Mouse (Mus musculus) embryonic facial prominence, embryonic 14.5 days (tissue): ENCODE results near the gene Ube2c. TPM values are rescaled to one million over a fixed set of nuclear protein-coding genes. Genes with fewer than 3 reads are reported as not detected.
"Not testable (repeated sequence)": the region's sequence is repeated elsewhere in the genome, so short reads cannot be mapped to it uniquely, and the experiment has no call there.

Source experiments
- ATAC-seq: fragments of 200-750 bp; cut with Nextera tagmentation; 2 replicates; pipeline ENCODE4 v1.8.0; 2017; ENCODE audit warnings: low read depth, moderate number of reproducible peaks, moderate TSS enrichment
- DNase-seq: peaks from one replicate; pipeline ENCODE4 v3.0.0-alpha.2; 2015; ENCODE audit warnings: low spot score
- H3K27ac ChIP-seq: fragments of 300-500 bp; sonication (generic); replicated peaks from 2 replicates; pipeline ENCODE4 v1.5.1; 2014; ENCODE audit warnings: low read depth, mild to moderate bottlenecking, low read length, moderate library complexity
- H3K27me3 ChIP-seq: fragments of 300-500 bp; sonication (generic); replicated peaks from 2 replicates; pipeline ENCODE4 v1.6.1; 2014; ENCODE audit warnings: low read length; ENCODE audit not compliant: control insufficient read depth, insufficient read depth
- H3K36me3 ChIP-seq: fragments of 300-500 bp; sonication (generic); 2 replicates; pipeline ENCODE4 v1.6.1; 2014; ENCODE audit warnings: low read length, mixed read lengths; ENCODE audit not compliant: control insufficient read depth, insufficient read depth
- H3K4me1 ChIP-seq: fragments of 300-500 bp; sonication (generic); 2 replicates; pipeline ENCODE4 v1.6.1; 2014; ENCODE audit warnings: antibody characterized with exemption, low read length; ENCODE audit not compliant: control insufficient read depth, insufficient read depth
- H3K4me2 ChIP-seq: fragments of 300-500 bp; sonication (generic); 2 replicates; pipeline ENCODE4 v1.6.1; 2014; ENCODE audit warnings: low read depth, mild to moderate bottlenecking, low read length, moderate library complexity, mixed read lengths
- H3K4me3 ChIP-seq: fragments of 300-500 bp; sonication (generic); 2 replicates; pipeline ENCODE4 v1.5.1; 2014; ENCODE audit warnings: low read depth, mild to moderate bottlenecking, low read length
- H3K9ac ChIP-seq: fragments of 300-500 bp; sonication (generic); 2 replicates; pipeline ENCODE4 v1.6.1; 2014; ENCODE audit warnings: low read depth, mild to moderate bottlenecking, low read length, moderate library complexity, mixed read lengths
- H3K9me3 ChIP-seq: fragments of 300-500 bp; sonication (generic); 2 replicates; pipeline ENCODE4 v1.6.1; 2016; ENCODE audit warnings: low read length; ENCODE audit not compliant: control insufficient read depth
- WGBS: fragments of 180-500 bp; shearing (Covaris S2); extraction: QIAGEN DNeasy Blood & Tissue Kit; methylation state at CpG from one replicate; pipeline ENCODE4 v1.1.7; 2014; 5-methylcytosine and 5-hydroxymethylcytosine counted together
- polyA plus RNA-seq: library from polyadenylated mRNA; unstranded; fragments of >200 nt; fragmentation: Nextera tagmentation; extraction: Ambion mirVana; gene quantifications from 2 replicates; pipeline ENCODE4 v1.2.1, GENCODE M21; 2014

The Ube2c gene
- polyA plus RNA-seq, 1 experiment from 2014 or later = 229 TPM

DNA sequence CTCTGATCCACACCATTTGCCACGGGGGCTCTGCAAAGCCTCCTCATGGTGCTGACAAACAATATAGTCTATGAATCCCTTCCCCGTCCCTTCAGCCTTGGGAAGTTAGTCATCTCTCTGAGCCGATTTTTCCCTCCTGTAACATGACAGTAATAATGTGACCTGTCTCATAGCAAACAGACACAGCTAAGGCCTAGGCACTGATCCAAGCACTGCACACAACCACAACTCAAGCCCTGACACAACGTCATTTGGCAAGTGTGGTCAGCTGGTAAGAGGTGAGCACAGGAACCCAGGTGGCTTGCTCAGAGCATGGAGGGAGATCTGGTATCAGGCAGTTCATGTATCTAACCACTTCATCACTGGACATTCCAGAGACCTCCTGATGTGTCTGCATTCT is 26.2 kb downstream of the Ube2c start:
- no peak overlapping the region for H3K27ac ChIP-seq
- H3K4me2 ChIP-seq = no peak overlapping the region
- H3K9ac ChIP-seq = no peak overlapping the region
- ATAC-seq = no peak
- H3K36me3 ChIP-seq = peaks cover 94% of the 10 kb centered on the region
- WGBS = 79% methylated on average over 4 of the region's 4 CpGs
- H3K9me3 ChIP-seq = no peaks in the 10 kb centered on the region
- H3K4me1 ChIP-seq = no peaks in the 10 kb centered on the region
- no peak for DNase-seq
- H3K4me3 ChIP-seq = no peak overlapping the region
- no peaks in the 10 kb centered on the region for H3K27me3 ChIP-seq

DNA sequence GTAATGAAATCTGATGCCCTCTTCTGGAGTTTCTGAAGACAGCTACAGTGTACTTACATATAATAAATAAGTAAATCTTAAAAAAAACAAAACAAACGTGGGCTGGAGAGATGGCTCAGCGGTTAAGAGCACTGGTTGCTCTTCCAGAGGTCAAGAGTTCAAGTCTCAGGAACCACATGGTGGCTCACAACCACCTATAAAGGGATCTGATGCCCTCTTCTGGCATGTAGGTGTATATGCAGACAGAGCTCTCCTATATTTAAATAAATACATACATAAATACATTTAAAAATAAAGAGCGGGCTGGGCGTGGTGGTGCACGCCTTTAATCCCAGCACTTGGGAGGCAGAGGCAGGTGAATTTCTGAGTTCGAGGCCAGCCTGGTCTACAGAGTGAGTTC is 28.9 kb downstream of the Ube2c start:
- H3K9ac ChIP-seq, H3K4me1 ChIP-seq, ATAC-seq, H3K27ac ChIP-seq, H3K27me3 ChIP-seq, H3K9me3 ChIP-seq, DNase-seq, H3K4me2 ChIP-seq, H3K4me3 ChIP-seq: not testable (repeated sequence)
- peaks cover 74% of the 10 kb centered on the region for H3K36me3 ChIP-seq
- WGBS = 79% methylated on average over 6 of the region's 6 CpGs

DNA sequence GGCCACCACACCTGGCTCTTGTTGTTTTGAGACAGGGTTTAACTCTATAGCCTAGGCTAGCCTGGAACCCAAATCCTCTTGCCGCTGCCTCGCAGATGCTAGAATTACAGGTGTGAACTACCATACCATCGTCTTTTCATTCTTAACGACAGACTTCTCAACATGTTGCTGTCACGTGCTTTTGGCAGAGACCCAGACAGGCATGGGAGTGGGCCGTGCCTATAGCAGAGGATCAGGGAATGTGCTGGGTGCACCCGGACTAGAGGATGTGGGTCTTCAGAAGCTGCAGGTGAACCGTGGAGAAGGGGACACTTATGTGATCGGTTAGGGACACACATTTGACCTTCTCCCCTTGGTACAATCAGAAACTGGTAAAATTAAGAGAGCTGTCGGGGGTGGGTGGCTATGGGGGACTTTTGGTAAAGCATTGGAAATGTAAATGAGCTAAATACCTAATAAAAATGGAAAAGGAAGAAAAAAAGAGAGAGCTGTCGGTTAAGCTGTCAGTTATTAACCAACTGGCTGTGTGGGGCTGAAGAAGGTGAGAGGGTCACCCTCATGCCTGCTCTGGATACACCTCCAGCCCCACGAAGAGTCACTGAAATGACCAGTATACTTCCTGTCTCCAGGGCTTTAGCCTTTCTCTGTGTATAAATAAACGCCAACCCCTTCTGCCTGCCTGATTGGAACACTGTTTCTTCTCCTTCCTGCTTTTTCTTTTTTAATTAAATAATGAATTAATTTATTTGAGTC is 30.7 kb downstream of the Ube2c start:
- peaks cover 5% of the 10 kb centered on the region; the same call in 1 of the 2 replicates for H3K4me1 ChIP-seq
- WGBS = 91% methylated on average over 13 of the region's 13 CpGs
- no peaks in the 10 kb centered on the region for H3K9me3 ChIP-seq
- no peak overlapping the region for H3K9ac ChIP-seq
- no peak overlapping the region for H3K4me2 ChIP-seq
- H3K27ac ChIP-seq = no peak overlapping the region
- DNase-seq = no peak
- no peaks in the 10 kb centered on the region for H3K27me3 ChIP-seq
- no peak for ATAC-seq
- H3K4me3 ChIP-seq = no peak overlapping the region
- peaks cover 58% of the 10 kb centered on the region for H3K36me3 ChIP-seq

DNA sequence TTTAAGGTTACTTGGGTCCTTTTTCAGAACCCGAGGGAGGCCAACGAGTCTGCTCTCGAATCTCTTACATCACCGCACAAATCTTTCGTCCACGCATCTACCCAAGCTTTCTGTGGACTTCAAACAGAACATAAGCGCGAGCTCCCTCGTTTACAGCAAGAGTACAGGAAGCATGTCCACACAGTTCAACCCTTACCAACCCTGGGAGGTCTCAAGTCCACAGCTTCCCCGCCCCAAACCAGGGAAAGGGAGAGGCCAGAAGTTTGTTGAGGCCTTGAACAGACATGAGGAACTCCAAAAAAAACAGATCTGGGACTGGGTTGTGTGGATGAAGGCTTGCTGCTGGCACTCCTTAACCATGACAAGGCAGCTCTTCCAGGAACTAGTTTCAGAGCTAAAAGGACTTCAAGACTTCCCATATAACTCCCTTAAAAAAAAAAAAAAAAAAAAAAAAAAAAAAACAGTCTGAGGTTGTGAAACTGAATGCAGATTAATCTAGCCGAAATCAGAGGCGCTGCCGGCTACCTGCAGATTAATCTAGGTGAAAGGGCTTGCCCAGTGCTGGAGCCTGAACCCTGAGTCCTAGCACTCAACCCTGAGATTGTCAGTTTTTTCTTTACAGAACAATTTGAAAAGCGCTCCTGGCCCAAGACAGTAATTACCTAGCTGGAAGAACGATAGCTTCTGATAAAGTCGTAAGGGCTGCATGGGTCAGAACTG is 33.7 kb downstream of the Ube2c start:
- Histone ChIP-seq H3K9ac (peak overlapping the region; percentile 83; the same call in 1 of the 2 replicates), H3K4me1 (peaks cover 13% of the 10 kb centered on the region; the same call in 1 of the 2 replicates), H3K4me3 (peak overlapping the region; percentile 76), H3K36me3 (peaks cover 32% of the 10 kb centered on the region), H3K27ac (no peak overlapping the region), H3K27me3 (no peaks in the 10 kb centered on the region), H3K9me3 (no peaks in the 10 kb centered on the region), H3K4me2 (peak overlapping the region; percentile 70)
- 90% methylated on average over 16 of the region's 16 CpGs for WGBS
- DNase-seq = no peak
- ATAC-seq = no peak

DNA sequence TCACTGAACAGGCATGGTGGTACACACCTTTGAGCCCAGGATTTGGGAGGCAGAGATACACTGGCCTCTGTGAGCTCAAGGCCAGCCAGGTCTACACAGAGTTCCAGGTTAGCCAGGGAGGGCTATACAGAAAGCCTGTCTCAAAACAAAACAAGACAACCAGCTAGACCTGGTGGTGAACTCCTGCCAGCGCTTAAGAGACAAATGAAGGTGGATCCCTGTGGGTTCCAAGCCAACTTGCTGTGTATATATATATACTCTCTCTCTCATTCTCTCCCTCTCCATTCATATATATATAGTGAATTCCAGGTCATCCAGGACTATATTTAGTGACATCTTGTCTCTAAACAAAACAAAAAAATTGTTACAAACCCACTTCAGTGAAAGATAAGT is 34.2 kb downstream of the Ube2c start:
- Histone ChIP-seq H3K4me2 (peak overlapping the region; percentile 70), H3K4me1 (peaks cover 13% of the 10 kb centered on the region; the same call in 1 of the 2 replicates), H3K9me3 (no peaks in the 10 kb centered on the region), H3K27ac (no peak overlapping the region), H3K9ac (peak overlapping the region; percentile 83), H3K27me3 (no peaks in the 10 kb centered on the region), H3K36me3 (peaks cover 30% of the 10 kb centered on the region), H3K4me3 (peak overlapping the region; percentile 76)
- DNase-seq = no peak
- ATAC-seq = no peak
- WGBS = 44% methylated on average over 1 of the region's 1 CpGs

DNA sequence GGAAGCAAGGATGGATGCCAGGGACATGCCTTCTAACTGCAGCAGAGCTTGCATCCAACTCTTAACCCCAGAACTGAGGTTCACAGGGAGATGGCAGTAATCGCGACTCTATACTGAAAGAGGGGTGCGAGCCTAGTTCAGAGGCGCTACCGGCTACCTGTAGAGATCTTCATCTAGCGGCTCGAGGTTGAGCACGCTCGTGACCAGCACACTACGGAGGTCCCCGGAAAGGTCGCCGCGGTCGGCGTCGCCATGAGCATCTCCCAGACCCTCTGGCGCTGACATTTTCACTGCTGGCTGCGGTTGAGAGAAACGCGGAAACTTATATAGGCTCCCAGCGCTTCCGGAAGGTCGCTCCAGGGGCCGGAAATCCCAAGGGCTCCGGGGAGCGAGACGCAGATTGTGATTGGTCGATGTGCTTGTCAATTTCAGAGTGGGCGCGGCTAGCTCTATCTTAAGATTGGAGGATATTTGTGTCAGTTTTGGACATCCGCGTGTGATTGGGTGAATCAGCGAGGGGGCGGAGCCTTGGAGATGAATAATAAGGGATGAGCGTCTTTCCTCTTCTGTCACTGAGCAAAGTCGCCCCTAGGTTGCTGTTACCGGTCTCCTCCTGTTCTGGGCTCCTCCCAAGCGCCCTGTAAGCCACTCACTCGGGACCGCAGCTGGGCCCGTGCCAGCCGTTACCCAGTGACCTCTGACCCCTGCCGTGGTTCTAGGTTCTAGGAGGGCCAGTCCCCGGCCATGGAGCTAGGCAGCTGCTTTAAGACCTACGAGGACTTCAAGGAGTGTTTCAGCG is 35.0 kb downstream of the Ube2c start, which contains the start of the genes Acot8 and Zswim3:
Acot8 (minus strand) TSS at position 350 of the 799 bp plus-strand sequence.
Zswim3 (plus strand) TSS at position 566 of the 799 bp plus-strand sequence.
- Histone ChIP-seq H3K9me3 (no peaks in the 10 kb centered on the region), H3K36me3 (peaks cover 24% of the 10 kb centered on the region), H3K4me3 (peak within 1 kb of the TSS; percentile 76), H3K4me2 (peak within 1 kb of the TSS; percentile 82), H3K9ac (peak within 1 kb of the TSS; percentile 83), H3K27ac (peak within 1 kb of the TSS; percentile 84), H3K4me1 (peaks cover 13% of the 10 kb centered on the region; the same call in 1 of the 2 replicates), H3K27me3 (no peaks in the 10 kb centered on the region)
- ATAC-seq (peak; percentile 96), DNase-seq (peak; percentile 98)
- 0% methylated on average over 42 of the region's 47 CpGs for WGBS

DNA sequence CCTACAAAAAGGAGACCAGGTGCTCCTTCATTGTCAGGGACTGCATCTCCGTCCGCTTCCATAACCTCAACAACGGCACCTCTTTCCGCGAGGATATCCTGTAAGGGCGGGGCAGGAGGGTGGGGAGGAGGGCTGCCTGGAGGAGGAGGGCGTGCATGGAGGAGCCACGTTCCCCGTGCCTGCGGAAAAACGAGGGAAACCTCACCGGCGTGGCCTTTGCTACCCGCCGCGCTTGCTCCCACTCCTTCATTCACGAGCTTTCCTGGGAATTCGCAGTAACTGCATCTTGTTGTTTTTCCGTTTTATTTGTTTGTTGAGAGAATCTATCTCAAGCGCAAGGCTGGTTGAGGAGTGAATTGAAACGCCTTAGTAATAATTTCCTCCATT is 35.6 kb downstream of the Ube2c start:
- Histone ChIP-seq H3K36me3 (peaks cover 18% of the 10 kb centered on the region; the same call in 1 of the 2 replicates), H3K4me2 (peak overlapping the region; percentile 82), H3K9ac (peak overlapping the region; percentile 78), H3K27ac (peak overlapping the region; percentile 64; the same call in 1 of the 2 replicates), H3K4me1 (peaks cover 13% of the 10 kb centered on the region; the same call in 1 of the 2 replicates), H3K4me3 (peak overlapping the region; percentile 76), H3K27me3 (no peaks in the 10 kb centered on the region), H3K9me3 (no peaks in the 10 kb centered on the region)
- WGBS = 3% methylated on average over 14 of the region's 21 CpGs
- peak; percentile 44 for ATAC-seq
- DNase-seq = no peak

DNA sequence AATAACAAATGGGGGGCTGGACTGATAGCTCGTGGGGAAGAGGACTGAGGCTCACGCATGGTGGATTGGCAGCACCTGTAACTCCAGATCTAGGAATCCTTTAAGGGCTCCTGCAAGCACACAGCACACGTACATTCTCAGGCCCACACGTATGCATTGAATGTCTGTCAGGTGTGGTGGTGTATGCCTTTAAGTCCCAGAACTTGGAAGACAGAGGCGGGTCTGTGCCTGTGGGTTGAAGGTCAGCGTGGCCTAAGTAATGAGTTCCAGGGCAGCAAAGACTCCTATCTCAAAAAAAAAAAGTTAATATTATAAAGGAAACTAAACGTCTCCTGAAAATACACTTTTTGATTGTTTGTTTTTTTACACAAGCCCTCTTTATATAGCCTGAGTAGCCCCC is 36.9 kb downstream of the Ube2c start:
- ATAC-seq (no peak), DNase-seq (no peak)
- H3K36me3 ChIP-seq = 0 out of 2 replicates have a peak, but pooled peaks cover 6% of the 10 kb centered on the region
- peaks cover 13% of the 10 kb centered on the region; the same call in 1 of the 2 replicates for H3K4me1 ChIP-seq
- no peaks in the 10 kb centered on the region for H3K9me3 ChIP-seq
- no peak overlapping the region for H3K4me2 ChIP-seq
- no peaks in the 10 kb centered on the region for H3K27me3 ChIP-seq
- H3K9ac ChIP-seq = 0 out of 2 replicates have a peak overlapping the region, but pooled peaks have one; percentile 5
- H3K4me3 ChIP-seq = no peak overlapping the region
- WGBS = 64% methylated on average over 7 of the region's 7 CpGs
- no peak overlapping the region for H3K27ac ChIP-seq
